Mouse (Mus musculus) frontal cortex, postnatal 25 days (tissue): ENCODE results near the gene Dido1.
"Not testable (repeated sequence)": the region's sequence is repeated elsewhere in the genome, so short reads cannot be mapped to it uniquely, and the experiment has no call there.

Source experiments
- DNase-seq, 2 experiments: peaks; one replicate each; pipeline ENCODE4 v3.0.0; 2022; ENCODE audit warnings: low spot score in 2 of 2

Dido1 gene

GRCm38 (mm10) chr2:180724585-180725413, 15.0 kb upstream of the Dido1 start, which contains the start of gene Slc17a9:
Gene Slc17a9 (plus strand): TSS chr2:180725263.
- DNase-seq, result no peak

DNA sequence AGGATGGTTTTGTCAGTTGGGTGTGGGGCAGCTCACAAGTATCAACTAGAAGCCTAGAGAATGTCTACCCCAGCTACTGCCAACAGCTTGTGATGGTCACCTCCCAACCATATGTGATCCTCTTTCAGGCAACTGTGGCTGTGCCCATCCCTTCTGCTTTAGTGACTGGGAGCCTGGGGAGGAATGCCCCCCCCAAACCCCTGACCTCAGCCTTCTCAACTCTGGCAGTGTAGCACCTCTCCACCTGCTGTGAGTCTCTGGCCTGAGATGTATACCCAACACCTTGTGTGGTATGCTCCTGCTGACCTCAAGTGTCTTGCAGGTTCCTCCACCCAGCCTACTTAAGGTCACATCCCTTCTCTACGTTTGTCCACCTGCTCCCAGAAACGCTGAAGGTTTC, 14.1 kb upstream of the Dido1 start:
- no peak for DNase-seq

DNA sequence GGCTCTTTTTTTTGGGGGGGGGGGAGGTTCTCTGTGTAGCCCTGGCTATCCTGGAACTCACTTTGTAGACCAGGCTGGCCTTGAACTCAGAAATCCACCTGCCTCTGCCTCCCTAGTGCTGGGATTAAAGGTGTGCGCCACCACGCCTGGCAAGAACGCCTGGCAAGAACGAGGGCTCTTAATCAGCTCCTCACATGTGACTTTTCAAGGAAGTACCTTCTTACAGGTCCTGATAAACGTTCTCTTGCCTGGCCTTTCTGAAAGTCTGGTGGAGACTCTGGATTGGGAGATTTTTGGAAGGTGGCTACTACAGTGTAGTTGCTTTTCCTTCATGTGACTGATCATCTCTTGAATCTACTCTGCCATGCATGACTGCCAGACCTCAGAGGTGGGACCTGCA, 12.9 kb upstream of the Dido1 start:
- not testable (repeated sequence) for DNase-seq

- DNase-seq, result no peak
Measured at GRCm38 (mm10) chr2:180712037-180712689, 2.4 kb upstream of the Dido1 start.

GRCm38 (mm10) chr2:180711527-180711926, 1.7 kb upstream of the Dido1 start:
- no peak for DNase-seq

DNA sequence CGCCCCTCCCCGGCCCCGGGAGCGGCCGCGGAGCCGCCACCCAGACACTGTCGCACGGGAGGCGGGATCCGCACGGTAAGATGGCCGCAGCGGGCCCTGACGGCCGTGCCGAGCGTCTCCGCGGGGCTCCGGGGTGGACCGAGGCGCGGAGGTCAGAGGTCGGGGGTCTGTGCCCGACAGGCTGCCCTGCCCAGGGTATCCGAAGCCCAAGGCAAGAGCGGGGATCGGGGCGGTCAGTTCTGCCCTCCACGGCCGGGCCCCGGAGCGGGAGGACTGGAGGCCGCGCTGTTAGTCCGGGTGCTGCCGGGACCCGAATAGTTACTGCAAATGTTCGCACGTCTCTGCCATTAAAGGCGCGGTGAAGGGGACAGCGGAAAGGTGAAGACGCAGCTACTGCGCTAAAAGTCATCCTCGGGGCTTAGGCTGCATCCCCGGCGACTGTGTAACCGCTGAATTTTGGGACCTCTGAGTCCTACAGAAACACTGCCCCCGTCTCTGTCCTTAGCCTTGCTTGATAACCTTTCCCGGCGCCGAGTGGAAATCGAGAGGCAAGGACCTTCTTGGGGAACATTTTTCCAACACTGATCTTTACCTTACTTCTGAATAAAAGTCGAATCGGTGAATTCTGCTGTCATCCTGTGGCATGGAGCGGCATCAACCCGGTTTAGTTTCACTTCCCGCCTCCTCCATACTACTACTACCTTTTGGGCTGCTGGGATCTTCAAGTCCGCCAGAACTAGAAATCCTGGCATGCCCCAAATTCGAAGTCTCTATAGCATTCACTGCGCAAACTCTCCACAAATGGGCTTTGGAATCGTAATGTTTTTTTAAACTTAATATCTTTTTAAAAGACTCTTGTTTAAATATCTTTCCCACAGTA, 717 bp upstream of the Dido1 start:
- peak; percentile 46 to 51 for DNase-seq

DNA sequence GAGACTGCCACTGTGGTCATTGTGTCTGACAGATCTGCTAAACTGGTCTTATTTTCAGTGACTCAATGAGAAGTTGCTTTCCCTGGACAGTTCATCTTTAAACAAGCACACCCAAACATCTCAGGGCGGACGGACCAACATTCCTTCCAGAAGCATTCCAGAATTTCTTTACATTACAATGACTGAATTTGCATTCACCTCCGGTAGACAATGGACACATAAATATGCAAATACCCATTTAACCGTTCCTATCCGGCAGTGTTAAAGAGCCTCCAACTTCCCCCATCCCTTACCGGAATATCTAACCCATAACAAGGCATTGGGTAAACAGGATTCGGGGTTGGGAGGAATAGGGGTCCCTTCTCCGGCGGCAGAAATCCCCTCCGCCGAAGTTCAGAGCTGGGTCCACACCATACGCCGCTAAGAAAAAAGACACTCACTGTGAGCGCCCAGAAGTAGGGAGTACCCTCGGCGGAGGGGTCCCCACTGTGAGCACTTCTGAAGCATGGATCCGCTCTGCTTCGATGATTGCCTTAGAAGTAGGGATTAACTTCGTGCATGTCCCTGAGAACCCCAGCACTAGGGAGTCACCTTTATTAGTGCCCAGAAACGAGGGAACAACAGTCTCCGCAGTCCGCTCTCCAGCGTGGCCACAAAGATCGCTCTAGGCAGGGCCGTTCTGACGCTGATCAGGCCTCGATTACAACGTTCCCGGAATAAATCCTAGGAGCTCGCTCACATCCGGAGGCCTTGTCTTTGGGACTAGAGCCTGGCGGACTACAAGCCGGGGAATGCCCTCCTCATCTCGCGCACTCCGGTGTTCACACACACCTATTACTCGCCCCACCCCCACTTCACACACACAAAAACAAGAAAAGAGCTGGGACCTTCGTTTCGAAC, 526 bp downstream of the Dido1 start:
- DNase-seq, result no peak

DNA sequence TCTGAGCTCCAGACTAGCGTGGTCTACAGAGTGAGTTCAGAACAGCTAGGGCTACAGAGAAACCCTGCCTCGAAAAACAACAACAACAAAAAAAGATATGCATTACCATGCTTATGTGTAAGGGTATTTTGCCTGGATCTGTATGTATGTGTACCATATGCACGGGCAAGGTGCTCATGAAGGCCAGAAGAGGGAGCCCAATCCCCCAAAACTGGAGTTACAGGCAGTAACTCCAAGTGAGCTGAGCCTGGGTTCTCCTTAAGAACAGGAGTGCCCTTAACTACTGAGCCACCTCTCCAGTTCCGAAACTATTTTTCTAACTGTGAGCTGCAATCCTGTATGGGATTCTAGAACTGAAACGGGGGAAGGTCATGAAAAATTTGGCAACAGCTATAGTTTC, 3.8 kb downstream of the Dido1 start:
- no peak for DNase-seq

DNA sequence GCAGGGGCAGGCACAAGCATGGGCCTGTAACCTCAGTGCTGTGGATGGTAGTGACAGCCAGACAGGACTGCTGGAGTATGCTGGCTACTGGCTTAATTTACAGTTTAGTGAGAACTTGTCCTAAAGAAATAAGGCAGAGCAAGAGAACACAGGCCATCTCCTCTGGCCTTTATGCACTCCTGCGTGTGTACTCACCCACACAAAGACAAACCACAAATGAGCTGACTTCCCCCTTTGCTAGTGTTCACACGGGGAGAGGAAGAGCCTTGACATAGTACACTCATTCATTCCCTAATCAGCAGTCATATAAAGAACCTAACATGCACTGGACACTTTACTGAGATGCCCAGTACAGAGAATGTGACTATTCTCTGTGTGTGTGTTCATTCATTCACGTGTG, 4.7 kb downstream of the Dido1 start:
- DNase-seq, result no peak

DNA sequence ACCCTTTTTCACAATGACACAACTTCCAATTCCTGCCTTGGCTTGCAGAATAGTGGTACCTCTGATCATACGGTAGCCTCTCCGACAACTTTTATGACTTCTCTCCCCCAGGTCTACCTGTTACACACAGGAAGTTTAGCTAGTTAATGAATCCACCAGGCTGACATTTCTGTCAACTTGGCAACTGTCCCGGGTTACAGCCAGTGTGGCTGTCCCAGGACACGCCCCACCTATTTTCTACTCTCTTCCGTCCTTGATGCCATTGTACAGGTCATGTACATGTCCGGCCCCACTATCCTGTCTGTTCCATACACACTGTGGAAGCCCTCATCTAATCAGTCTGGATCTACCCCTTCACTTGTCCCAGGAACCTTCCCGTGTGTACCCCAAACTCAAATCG, 5.2 kb downstream of the Dido1 start:
- DNase-seq, result no peak

GRCm38 (mm10) chr2:180703645-180704359, 6.0 kb downstream of the Dido1 start:
- DNase-seq, result no peak

- DNase-seq, result no peak
Measured at GRCm38 (mm10) chr2:180703175-180703574, 6.6 kb downstream of the Dido1 start.

GRCm38 (mm10) chr2:180702701-180703149, 7.1 kb downstream of the Dido1 start:
- DNase-seq, result no peak

GRCm38 (mm10) chr2:180701767-180702621, 7.8 kb downstream of the Dido1 start:
- peak; percentile 81 to 84 for DNase-seq

DNA sequence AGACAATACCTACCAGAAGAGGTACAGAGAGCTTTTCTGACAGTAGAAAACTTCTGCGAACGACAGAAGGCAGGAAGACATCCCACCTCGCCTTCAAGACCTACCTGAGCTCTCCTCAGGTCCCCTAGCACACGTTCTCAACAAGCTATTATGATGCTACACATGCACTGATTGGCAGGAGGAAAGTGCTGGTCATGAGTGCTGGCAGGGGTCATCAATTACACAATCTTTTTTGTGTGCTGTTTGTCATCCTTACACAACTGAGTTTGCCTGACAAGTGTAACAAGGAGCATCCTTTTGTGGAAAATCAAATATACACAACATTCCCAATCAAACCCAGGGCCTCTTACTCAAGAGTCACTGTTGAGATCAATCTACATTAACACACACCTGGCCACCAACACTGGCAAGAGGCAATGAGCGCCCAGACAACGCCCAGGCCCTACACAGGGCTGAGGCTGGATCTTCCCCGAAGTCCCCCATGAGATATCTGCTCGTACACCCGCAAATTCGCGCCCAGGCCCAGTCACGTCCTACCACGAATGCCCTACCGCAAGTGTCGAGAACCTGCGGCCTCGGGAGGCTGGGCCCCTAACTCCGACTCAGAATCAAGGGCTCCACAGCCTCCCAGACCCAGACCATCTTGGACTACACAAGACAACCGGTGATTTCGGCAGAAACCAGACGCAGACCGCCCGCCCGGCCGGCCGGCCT, 8.6 kb downstream of the Dido1 start:
- no peak for DNase-seq

DNA sequence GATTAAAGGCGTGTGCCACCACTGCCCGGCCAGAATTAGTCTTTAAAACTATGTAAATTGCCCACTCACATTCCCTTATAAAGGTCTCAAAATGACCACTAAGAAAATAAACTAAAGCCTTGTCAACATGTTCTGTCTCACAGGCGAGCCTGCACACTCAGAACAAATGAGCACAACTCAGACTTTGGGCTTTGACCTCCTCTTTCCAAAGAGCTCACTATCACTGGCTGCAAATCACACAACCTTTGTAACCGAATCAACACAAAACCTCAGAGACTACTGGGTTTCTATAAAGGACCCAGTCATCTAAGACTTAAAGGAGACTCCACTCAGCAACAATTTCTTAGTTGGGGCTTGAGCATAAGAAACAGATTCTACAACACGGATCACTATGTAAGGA, 9.3 kb downstream of the Dido1 start:
- DNase-seq, result no peak

- no peak for DNase-seq
Measured at GRCm38 (mm10) chr2:180695176-180695575, 14.6 kb downstream of the Dido1 start.

- DNase-seq, result no peak
Measured at GRCm38 (mm10) chr2:180692630-180693029, 17.2 kb downstream of the Dido1 start.

- no peak for DNase-seq
Measured at GRCm38 (mm10) chr2:180689841-180690240, 20.0 kb downstream of the Dido1 start.
